ENCODE assay signal across 17 mouse cellular contexts in genomic region chr1:159334157-159334556, GRCm38 (mm10).
"Had no signal": no experiment of that assay in that cellular context is flagged by ENCODE, and none has a peak within 500 bp of the region (broad histone marks: within the 10 kb centered on the region; RNA-seq: fewer than 3 reads in every experiment).

No protein-coding gene starts in this region.

- H3K27me3 ChIP-seq: limb, embryonic 13.5 days; midbrain, embryonic 13.5 days; neural tube, embryonic 15.5 days had no signal

- H3K27ac ChIP-seq: kidney, postnatal 0 days; limb, embryonic 13.5 days; liver, embryonic 14.5 days; midbrain, embryonic 13.5 days; neural tube, embryonic 15.5 days; stomach, postnatal 0 days had no signal

- ATAC-seq: intestine, postnatal 0 days; midbrain, embryonic 13.5 days had no signal

- H3K4me3 ChIP-seq: limb, embryonic 13.5 days; midbrain, embryonic 13.5 days; myocyte; neural tube, embryonic 15.5 days had no signal

- H3K9me3 ChIP-seq: limb, embryonic 13.5 days; midbrain, embryonic 13.5 days; neural tube, embryonic 15.5 days had no signal

- H3K4me1 ChIP-seq: limb, embryonic 13.5 days; midbrain, embryonic 13.5 days; neural tube, embryonic 15.5 days had no signal

- DNase-seq: kidney, adult 8-10 months; kidney, postnatal 36 days; layer of hippocampus, adult 9-11 months; layer of hippocampus, postnatal 36 days; lung, adult 18-20 months; lung, postnatal 36 days; right cerebral cortex, postnatal 4 days; thymus, adult 18-20 months; thymus, postnatal 14 days had no signal
